Mouse (Mus musculus) mature B cell (primary cell): ENCODE measurements around the gene Lcn12.

Source experiments
- in situ Hi-C: fragments of 300-500 bp; cut with MboI; formaldehyde crosslinking; loops from 2 replicates; pipeline ENCODE4 v1.14.3; 2019

Gene Lcn12

DNA sequence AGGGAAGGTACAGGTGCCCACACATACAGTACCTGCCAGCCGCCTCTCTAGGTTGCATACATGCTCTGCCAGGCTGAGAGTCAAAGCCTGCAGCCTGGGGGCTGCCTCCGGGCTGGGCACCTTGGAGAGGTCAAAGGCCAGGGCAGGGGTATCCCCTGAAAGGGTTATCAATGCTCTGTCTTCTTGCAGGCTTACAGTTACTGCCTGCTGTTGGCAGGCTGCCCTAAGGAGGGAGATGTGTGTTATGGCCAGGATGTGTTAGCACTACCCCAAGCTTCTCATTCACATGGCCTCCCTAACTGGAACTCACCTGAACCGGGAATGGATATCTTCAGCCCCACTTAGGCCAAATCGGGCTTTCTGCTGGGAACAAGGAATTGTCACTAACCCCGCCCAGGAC lies 33.6 kb downstream of the Lcn12 start:
- in situ Hi-C loops = no loop called here

DNA sequence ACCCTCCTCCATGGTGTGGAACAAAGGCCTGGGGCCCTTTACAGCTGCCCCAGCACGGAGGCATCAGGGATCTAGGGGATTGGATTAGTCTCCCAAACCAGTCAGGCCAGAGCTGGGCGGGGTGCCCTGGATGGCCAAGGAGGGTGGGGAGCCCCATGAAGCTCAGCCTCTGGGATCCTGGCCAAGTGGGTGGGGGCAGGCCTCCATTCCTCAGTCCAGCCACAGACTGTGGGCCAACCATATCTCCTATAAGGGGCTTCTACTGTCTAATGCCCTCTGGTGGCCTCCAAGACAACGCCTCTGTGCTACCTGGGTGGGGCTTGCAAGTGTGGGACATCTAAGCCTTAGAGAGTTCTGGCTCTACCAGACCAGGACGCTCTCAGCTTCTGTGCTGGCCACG lies 34.8 kb downstream of the Lcn12 start:
- in situ Hi-C loops = no loop called here

DNA sequence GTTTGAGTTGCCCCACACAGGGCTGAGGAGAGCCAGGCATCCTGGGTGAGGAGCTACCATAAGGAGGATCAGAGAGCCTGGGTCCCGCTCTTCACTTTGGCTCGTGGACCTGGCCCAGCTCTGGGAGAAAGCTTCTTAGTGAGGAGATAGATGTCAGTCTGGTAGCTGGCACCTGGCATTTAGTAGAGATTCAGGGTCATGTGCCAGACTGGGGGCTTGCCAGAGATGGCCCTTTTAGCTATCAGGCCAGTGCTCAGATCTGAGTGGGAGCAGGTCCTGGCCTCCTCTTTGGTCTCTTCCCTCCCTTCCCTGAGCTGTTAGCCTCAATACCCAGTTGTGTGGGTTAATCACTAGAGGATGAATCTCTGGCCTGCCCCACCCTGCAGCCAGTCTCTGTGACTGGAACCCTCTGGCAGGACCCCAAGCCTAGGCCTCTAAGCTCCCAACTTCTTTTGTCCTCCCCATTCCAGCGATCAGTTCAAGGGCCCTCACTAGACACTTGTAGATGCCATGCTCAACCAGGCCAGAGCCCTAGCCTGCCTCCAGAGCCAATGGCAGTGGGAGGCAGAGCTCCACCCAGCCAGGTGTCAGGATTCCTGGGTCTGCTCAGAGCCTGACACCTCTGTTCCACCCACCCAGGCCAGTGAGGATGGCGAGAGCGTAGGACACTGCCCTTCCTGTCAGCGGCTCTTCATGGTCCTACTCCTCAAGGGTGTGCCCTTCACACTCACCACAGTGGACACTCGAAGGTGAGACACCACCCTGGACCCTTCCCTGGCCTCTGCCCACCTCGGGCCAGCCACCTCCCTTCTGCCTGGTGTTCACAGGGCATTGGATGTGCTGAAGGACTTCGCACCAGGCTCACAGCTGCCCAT lies 36.5 kb downstream of the Lcn12 start:
- in situ Hi-C loops = no loop called here

DNA sequence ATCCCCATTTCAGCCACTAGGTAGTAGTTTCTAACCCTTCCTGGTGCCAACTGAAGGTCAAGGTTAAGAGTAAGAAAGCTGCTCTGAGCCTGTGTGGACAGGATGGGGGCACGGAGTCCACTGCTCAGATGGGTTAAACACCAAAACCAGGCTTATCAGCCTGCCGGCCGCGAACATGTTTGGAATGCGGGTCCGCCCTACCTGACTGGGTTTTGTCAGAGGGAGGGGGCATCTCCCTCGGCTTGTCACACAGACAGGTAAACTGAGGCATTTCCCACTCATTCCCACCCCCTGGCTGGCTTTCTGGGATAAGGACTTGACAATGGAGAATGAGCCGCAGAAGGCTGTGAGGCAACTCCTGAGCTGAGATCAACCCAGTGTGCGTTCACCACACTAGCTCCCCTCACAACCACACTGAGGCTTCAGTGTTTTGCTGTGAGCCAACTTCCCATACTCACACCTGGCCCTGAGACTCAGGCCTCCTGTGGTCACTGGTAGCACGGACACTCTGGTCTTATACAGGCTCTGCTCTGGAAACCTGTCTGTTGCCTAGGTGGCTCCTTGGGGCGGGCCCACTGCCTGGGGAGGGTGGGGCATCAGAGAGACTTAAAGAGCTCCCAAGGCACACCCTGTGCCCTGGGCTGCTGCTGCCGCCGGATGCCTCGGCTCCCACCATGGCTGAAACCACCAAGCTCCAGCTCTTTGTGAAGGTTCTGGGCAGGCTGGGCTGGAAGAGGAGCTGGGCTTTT lies 37.3 kb downstream of the Lcn12 start, which contains the start of gene Clic3:
Clic3 (plus strand) TSS at position 634 of the 749 bp plus-strand sequence.
- in situ Hi-C loops = no loop called here

DNA sequence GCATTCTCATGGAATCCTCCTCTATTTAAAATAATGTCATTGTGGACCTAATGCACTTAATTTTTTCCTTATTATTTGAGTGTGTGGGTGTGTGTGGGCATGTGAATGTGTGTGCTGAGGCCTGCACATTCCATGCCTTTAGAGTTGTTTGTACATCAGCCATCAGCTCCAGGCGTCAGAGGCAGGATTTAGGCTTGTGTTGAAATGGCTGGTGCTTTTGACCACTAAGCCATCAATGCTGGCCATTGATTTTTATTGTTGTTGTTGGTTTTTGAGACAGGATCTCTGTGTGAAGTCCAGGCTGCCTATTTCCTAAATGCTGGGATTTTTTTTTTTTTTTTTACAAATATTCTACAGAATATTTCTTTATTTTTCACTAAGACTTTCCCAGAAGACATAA lies 40.8 kb downstream of the Lcn12 start:
- in situ Hi-C loops = no loop called here

DNA sequence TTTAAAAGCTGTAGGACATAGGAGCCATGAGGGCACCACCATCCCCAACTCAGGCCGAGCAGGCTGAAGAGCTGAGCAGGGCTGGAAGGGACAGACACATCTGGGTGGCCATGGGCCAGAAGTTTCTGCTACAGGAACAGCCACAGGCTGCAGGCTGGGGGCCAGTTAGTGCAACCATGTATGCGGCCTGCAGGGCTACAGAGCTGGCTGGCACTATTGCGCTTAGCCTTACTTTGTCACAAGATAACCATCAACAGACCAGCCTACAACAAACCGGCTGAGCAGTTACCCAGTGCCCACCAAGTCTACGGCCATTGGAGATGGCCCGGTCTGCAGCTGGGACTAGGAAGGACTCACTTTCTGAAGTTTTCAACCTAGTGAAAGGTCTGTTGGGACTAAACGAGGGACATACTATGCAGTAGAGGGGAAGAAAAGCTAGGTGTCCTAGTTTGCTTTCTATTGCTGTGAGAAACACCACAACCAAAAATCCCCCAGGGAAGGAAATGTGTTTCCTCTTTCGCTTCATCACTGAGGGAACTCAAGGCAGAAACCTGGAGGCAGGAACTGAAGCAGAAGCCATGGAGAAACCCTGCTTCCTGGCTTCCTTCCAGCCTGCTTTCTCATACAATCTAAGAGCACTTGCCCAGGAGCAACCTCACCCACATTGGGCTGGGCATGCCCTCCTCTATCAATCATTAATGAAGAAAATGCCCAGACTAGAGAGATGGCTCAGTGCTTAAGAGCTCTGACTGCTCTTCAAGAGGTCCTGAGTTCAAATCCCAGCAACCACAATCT lies 42.7 kb downstream of the Lcn12 start:
- in situ Hi-C loops = no loop called here

DNA sequence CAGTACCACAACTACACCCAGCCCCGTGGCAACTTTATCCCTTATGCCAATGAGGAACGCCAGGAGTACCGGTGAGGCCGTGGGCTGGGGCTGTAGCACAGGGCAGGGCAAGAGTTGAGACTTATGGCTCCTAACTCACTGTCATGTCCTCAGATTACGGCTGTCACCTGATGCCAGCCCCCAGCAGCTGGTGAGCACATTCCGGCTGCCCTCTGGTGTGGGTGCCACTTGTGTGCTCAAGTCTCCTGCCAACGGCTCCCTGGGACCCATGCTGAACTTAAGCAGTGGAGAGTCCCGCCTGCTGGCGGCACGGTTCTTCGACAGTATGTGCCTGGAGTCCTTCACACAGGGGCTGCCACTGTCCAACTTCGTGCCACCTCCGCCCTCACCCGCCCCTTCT lies 51.0 kb downstream of the Lcn12 start:
- in situ Hi-C loops = no loop called here

DNA sequence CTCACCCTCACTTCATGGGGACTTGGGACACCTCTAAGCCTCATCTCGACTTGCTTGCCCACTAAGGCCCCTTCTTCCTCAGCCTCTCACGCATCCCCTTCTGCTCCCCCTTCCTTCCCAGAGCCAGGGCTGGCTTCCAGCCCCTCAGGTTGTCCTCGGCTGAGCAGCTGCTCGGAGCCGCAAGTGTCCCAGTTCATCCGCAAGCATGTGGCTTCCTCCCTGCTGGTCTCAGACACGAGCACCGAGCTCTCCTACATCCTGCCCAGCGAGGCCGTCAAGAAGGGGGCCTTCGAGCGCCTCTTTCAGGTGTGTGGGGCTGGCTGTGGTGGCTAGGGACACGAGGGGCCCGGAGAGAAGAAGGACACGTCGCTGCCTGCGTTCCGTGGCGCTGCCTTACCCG lies 52.6 kb downstream of the Lcn12 start:
- in situ Hi-C loops = no loop called here
